Mouse (Mus musculus): ENCODE measurements around the gene Trim63. TPM values are rescaled to one million over a fixed set of nuclear protein-coding genes. Genes with fewer than 3 reads are reported as not detected.
"Not testable (repeated sequence)": the region's sequence is repeated elsewhere in the genome, so short reads cannot be mapped to it uniquely, and the experiment has no call there.

The Trim63 gene
- polyA plus RNA-seq, 1 experiment from 2014 or later, result 0.56 TPM

- Histone ChIP-seq H3K27me3 (ENCODE audit: insufficient read depth, poor library complexity, severe bottlenecking) (peaks cover 11% of the 10 kb centered on the region), H3K36me3 (peaks cover 8% of the 10 kb centered on the region), H3K9me3 (no peaks in the 10 kb centered on the region), H3K4me1 (replicated peaks) (peaks cover 30% of the 10 kb centered on the region), H3K27ac (peak overlapping the region; percentile 100), H3K4me3 (peak overlapping the region; percentile 99)
- no peak for DNase-seq (ENCODE audit: low spot score)
- WGBS, result 52% methylated on average over 11 of the region's 11 CpGs
Measured at GRCm38 (mm10) chr4:134288397-134289256, 26.3 kb upstream of the Trim63 start.

- H3K4me3 ChIP-seq, result no peak overlapping the region
- 24% methylated on average over 7 of the region's 7 CpGs for WGBS
Measured at GRCm38 (mm10) chr4:134292067-134292466, 22.9 kb upstream of the Trim63 start.

GRCm38 (mm10) chr4:134293061-134293691 is 21.7 kb upstream of the Trim63 start:
- no peaks in the 10 kb centered on the region for H3K9me3 ChIP-seq
- no peaks in the 10 kb centered on the region for H3K36me3 ChIP-seq
- H3K27ac ChIP-seq, result no peak overlapping the region; the same call in 1 of the 2 replicates
- peaks cover 17% of the 10 kb centered on the region for H3K27me3 ChIP-seq (ENCODE audit: insufficient read depth, poor library complexity, severe bottlenecking)
- WGBS, result 70% methylated on average over 18 of the region's 18 CpGs
- DNase-seq (ENCODE audit: low spot score), result no peak
- H3K4me1 ChIP-seq (replicated peaks), result peaks cover 15% of the 10 kb centered on the region
- no peak overlapping the region for H3K4me3 ChIP-seq

More at GRCm38 (mm10) chr4:134292067-134292466, 22.9 kb upstream of the Trim63 start:
- Histone ChIP-seq H3K27me3 (ENCODE audit: insufficient read depth, poor library complexity, severe bottlenecking) (peaks cover 17% of the 10 kb centered on the region), H3K36me3 (no peaks in the 10 kb centered on the region), H3K9me3 (no peaks in the 10 kb centered on the region), H3K4me1 (replicated peaks) (peaks cover 16% of the 10 kb centered on the region), H3K27ac (no peak overlapping the region)
- DNase-seq (ENCODE audit: low spot score), result peak; percentile 84

GRCm38 (mm10) chr4:134293692-134294163 is 21.2 kb upstream of the Trim63 start:
- DNase-seq (ENCODE audit: low spot score), result no peak
- no peak overlapping the region for H3K27ac ChIP-seq
- no peak overlapping the region for H3K4me3 ChIP-seq
- 76% methylated on average over 9 of the region's 9 CpGs for WGBS
- peaks cover 9% of the 10 kb centered on the region for H3K4me1 ChIP-seq (replicated peaks)
- H3K27me3 ChIP-seq (ENCODE audit: insufficient read depth, poor library complexity, severe bottlenecking), result peaks cover 17% of the 10 kb centered on the region
- H3K36me3 ChIP-seq, result no peaks in the 10 kb centered on the region
- H3K9me3 ChIP-seq, result no peaks in the 10 kb centered on the region

- H3K4me1 ChIP-seq (replicated peaks); H3K9me3 ChIP-seq; H3K4me3 ChIP-seq; H3K36me3 ChIP-seq; DNase-seq (ENCODE audit: low spot score); H3K27ac ChIP-seq: not testable (repeated sequence)
- H3K27me3 ChIP-seq (ENCODE audit: insufficient read depth, poor library complexity, severe bottlenecking), result peaks cover 17% of the 10 kb centered on the region
- 87% methylated on average over 4 of the region's 4 CpGs for WGBS
Measured at GRCm38 (mm10) chr4:134296096-134296495, 18.8 kb upstream of the Trim63 start.

- Histone ChIP-seq H3K27ac (no peak overlapping the region), H3K9me3 (no peaks in the 10 kb centered on the region), H3K36me3 (no peaks in the 10 kb centered on the region), H3K4me3 (no peak overlapping the region), H3K4me1 (replicated peaks) (peaks cover 4% of the 10 kb centered on the region; the same call in 1 of the 2 replicates), H3K27me3 (ENCODE audit: insufficient read depth, poor library complexity, severe bottlenecking) (peaks cover 17% of the 10 kb centered on the region)
- DNase-seq (ENCODE audit: low spot score), result no peak
- 88% methylated on average over 4 of the region's 4 CpGs for WGBS
Measured at GRCm38 (mm10) chr4:134296523-134296922, 18.4 kb upstream of the Trim63 start.

- H3K9me3 ChIP-seq, result no peaks in the 10 kb centered on the region
- H3K27me3 ChIP-seq (ENCODE audit: insufficient read depth, poor library complexity, severe bottlenecking), result peaks cover 17% of the 10 kb centered on the region
- DNase-seq (ENCODE audit: low spot score), result no peak
- H3K4me1 ChIP-seq (replicated peaks), result peaks cover 4% of the 10 kb centered on the region; the same call in 1 of the 2 replicates
- H3K27ac ChIP-seq, result no peak overlapping the region
- WGBS, result 90% methylated on average over 8 of the region's 8 CpGs
- H3K4me3 ChIP-seq, result no peak overlapping the region
- H3K36me3 ChIP-seq, result no peaks in the 10 kb centered on the region
Measured at GRCm38 (mm10) chr4:134297369-134297768, 17.6 kb upstream of the Trim63 start.

- Histone ChIP-seq H3K4me1 (replicated peaks) (no peaks in the 10 kb centered on the region), H3K9me3 (no peaks in the 10 kb centered on the region), H3K27ac (no peak overlapping the region), H3K27me3 (ENCODE audit: insufficient read depth, poor library complexity, severe bottlenecking) (peaks cover 4% of the 10 kb centered on the region; the same call in 1 of the 2 replicates), H3K4me3 (no peak overlapping the region), H3K36me3 (no peaks in the 10 kb centered on the region)
- WGBS, result 77% methylated on average over 19 of the region's 19 CpGs
- no peak for DNase-seq (ENCODE audit: low spot score)
Measured at GRCm38 (mm10) chr4:134298626-134299497, 16.1 kb upstream of the Trim63 start.

- Histone ChIP-seq H3K4me3 (no peak overlapping the region), H3K9me3 (no peaks in the 10 kb centered on the region), H3K27me3 (ENCODE audit: insufficient read depth, poor library complexity, severe bottlenecking) (no peaks in the 10 kb centered on the region), H3K36me3 (no peaks in the 10 kb centered on the region), H3K27ac (no peak overlapping the region), H3K4me1 (replicated peaks) (no peaks in the 10 kb centered on the region)
- no peak for DNase-seq (ENCODE audit: low spot score)
- WGBS, result 61% methylated on average over 4 of the region's 4 CpGs
Measured at GRCm38 (mm10) chr4:134299498-134299810, 15.5 kb upstream of the Trim63 start.

GRCm38 (mm10) chr4:134300316-134300715 is 14.6 kb upstream of the Trim63 start:
- Histone ChIP-seq H3K4me1 (replicated peaks) (no peaks in the 10 kb centered on the region), H3K27ac (no peak overlapping the region), H3K4me3 (no peak overlapping the region), H3K9me3 (no peaks in the 10 kb centered on the region), H3K27me3 (ENCODE audit: insufficient read depth, poor library complexity, severe bottlenecking) (no peaks in the 10 kb centered on the region), H3K36me3 (no peaks in the 10 kb centered on the region)
- WGBS, result 80% methylated on average over 9 of the region's 9 CpGs
- no peak for DNase-seq (ENCODE audit: low spot score)

- H3K27ac ChIP-seq, result no peak overlapping the region
- H3K4me1 ChIP-seq (replicated peaks), result peaks cover 3% of the 10 kb centered on the region
- no peak for DNase-seq (ENCODE audit: low spot score)
- no peaks in the 10 kb centered on the region for H3K27me3 ChIP-seq (ENCODE audit: insufficient read depth, poor library complexity, severe bottlenecking)
- no peaks in the 10 kb centered on the region for H3K36me3 ChIP-seq
- H3K4me3 ChIP-seq, result no peak overlapping the region
- 84% methylated on average over 5 of the region's 5 CpGs for WGBS
- H3K9me3 ChIP-seq, result no peaks in the 10 kb centered on the region
Measured at GRCm38 (mm10) chr4:134302084-134302483, 12.8 kb upstream of the Trim63 start.

GRCm38 (mm10) chr4:134306963-134307362 is 8.0 kb upstream of the Trim63 start:
- 79% methylated on average over 2 of the region's 2 CpGs for WGBS
- H3K27me3 ChIP-seq (ENCODE audit: insufficient read depth, poor library complexity, severe bottlenecking), result no peaks in the 10 kb centered on the region
- H3K9me3 ChIP-seq, result no peaks in the 10 kb centered on the region
- H3K27ac ChIP-seq, result no peak overlapping the region
- peaks cover 12% of the 10 kb centered on the region for H3K4me1 ChIP-seq (replicated peaks)
- no peak overlapping the region for H3K4me3 ChIP-seq
- DNase-seq (ENCODE audit: low spot score), result no peak
- no peaks in the 10 kb centered on the region for H3K36me3 ChIP-seq

Measured in hindbrain, embryonic 10.5 days (tissue).